Mouse (Mus musculus): ENCODE results near the gene Actrt3. TPM values are rescaled to one million over a fixed set of nuclear protein-coding genes. Genes with fewer than 3 reads are reported as not detected.

Gene Actrt3
- not detected in 2 replicates for polyA plus RNA-seq (2011; ENCODE audit: insufficient read depth, insufficient read length, low replicate concordance, missing spikeins)

GRCm38 (mm10) chr3:30599711-30600545, at the start of gene Actrt3:
Actrt3 (minus strand) TSS chr3:30599939.
- peak within 1 kb of the TSS; percentile 71 for H3K4me3 ChIP-seq (replicated peaks; ENCODE audit: control insufficient read depth, low read depth, low read length)
- no peak within 1 kb of the TSS for H3K27ac ChIP-seq (ENCODE audit: control insufficient read depth, insufficient read depth, low read depth, low read length, poor library complexity)
- 1% methylated on average over 32 of the region's 32 CpGs for WGBS
- H3K4me1 ChIP-seq (ENCODE audit: control insufficient read depth, insufficient read depth, low read length): no peaks in the 10 kb centered on the region
- no peak for TF ChIP-seq POLR2A (IDR thresholded peaks at IDR 0.05; ENCODE audit: borderline replicate concordance, control insufficient read depth, low read depth, low read length)
- no peak for TF ChIP-seq CTCF (IDR thresholded peaks at IDR 0.05; ENCODE audit: control insufficient read depth, insufficient read depth, low read length)

GRCm38 (mm10) chr3:30648466-30648865, 48.7 kb upstream of the Actrt3 start:
- H3K4me3 ChIP-seq (replicated peaks; ENCODE audit: control insufficient read depth, low read depth, low read length): no peak overlapping the region
- 89% methylated on average over 2 of the region's 2 CpGs for WGBS
- H3K4me1 ChIP-seq (ENCODE audit: control insufficient read depth, insufficient read depth, low read length): no peaks in the 10 kb centered on the region
- no peak overlapping the region for H3K27ac ChIP-seq (ENCODE audit: control insufficient read depth, insufficient read depth, low read depth, low read length, poor library complexity)
- TF ChIP-seq CTCF (IDR thresholded peaks at IDR 0.05; ENCODE audit: control insufficient read depth, insufficient read depth, low read length): no peak
- TF ChIP-seq POLR2A (IDR thresholded peaks at IDR 0.05; ENCODE audit: borderline replicate concordance, control insufficient read depth, low read depth, low read length): no peak

GRCm38 (mm10) chr3:30647440-30648090, 47.8 kb upstream of the Actrt3 start, which contains the start of gene Lrrc34:
Lrrc34 (minus strand) TSS chr3:30647869.
- H3K4me1 ChIP-seq (ENCODE audit: control insufficient read depth, insufficient read depth, low read length): no peaks in the 10 kb centered on the region
- WGBS: 3% methylated on average over 25 of the region's 25 CpGs
- TF ChIP-seq POLR2A (IDR thresholded peaks at IDR 0.05; ENCODE audit: borderline replicate concordance, control insufficient read depth, low read depth, low read length) (no peak), CTCF (IDR thresholded peaks at IDR 0.05; ENCODE audit: control insufficient read depth, insufficient read depth, low read length) (no peak)
- H3K4me3 ChIP-seq (replicated peaks; ENCODE audit: control insufficient read depth, low read depth, low read length): no peak within 1 kb of the TSS
- H3K27ac ChIP-seq (ENCODE audit: control insufficient read depth, insufficient read depth, low read depth, low read length, poor library complexity): no peak within 1 kb of the TSS

GRCm38 (mm10) chr3:30646761-30647160, 47.0 kb upstream of the Actrt3 start:
- H3K4me1 ChIP-seq (ENCODE audit: control insufficient read depth, insufficient read depth, low read length): no peaks in the 10 kb centered on the region
- no peak overlapping the region for H3K4me3 ChIP-seq (replicated peaks; ENCODE audit: control insufficient read depth, low read depth, low read length)
- no peak for TF ChIP-seq POLR2A (IDR thresholded peaks at IDR 0.05; ENCODE audit: borderline replicate concordance, control insufficient read depth, low read depth, low read length)
- TF ChIP-seq CTCF (IDR thresholded peaks at IDR 0.05; ENCODE audit: control insufficient read depth, insufficient read depth, low read length): no peak
- no peak overlapping the region for H3K27ac ChIP-seq (ENCODE audit: control insufficient read depth, insufficient read depth, low read depth, low read length, poor library complexity)
- WGBS: 63% methylated on average over 8 of the region's 8 CpGs

GRCm38 (mm10) chr3:30644207-30644606, 44.5 kb upstream of the Actrt3 start, which contains the start of gene Lrriq4:
Lrriq4 (plus strand) TSS chr3:30644507.
- Histone ChIP-seq H3K27ac (ENCODE audit: control insufficient read depth, insufficient read depth, low read depth, low read length, poor library complexity) (no peak within 1 kb of the TSS), H3K4me1 (ENCODE audit: control insufficient read depth, insufficient read depth, low read length) (no peaks in the 10 kb centered on the region), H3K4me3 (replicated peaks; ENCODE audit: control insufficient read depth, low read depth, low read length) (no peak within 1 kb of the TSS)
- WGBS: 52% methylated on average over 2 of the region's 2 CpGs
- TF ChIP-seq POLR2A (IDR thresholded peaks at IDR 0.05; ENCODE audit: borderline replicate concordance, control insufficient read depth, low read depth, low read length): no peak
- TF ChIP-seq CTCF (IDR thresholded peaks at IDR 0.05; ENCODE audit: control insufficient read depth, insufficient read depth, low read length): no peak

- Histone ChIP-seq H3K4me3 (replicated peaks; ENCODE audit: control insufficient read depth, low read depth, low read length) (no peak overlapping the region), H3K4me1 (ENCODE audit: control insufficient read depth, insufficient read depth, low read length) (no peaks in the 10 kb centered on the region), H3K27ac (ENCODE audit: control insufficient read depth, insufficient read depth, low read depth, low read length, poor library complexity) (no peak overlapping the region)
- TF ChIP-seq POLR2A (IDR thresholded peaks at IDR 0.05; ENCODE audit: borderline replicate concordance, control insufficient read depth, low read depth, low read length) (no peak), CTCF (IDR thresholded peaks at IDR 0.05; ENCODE audit: control insufficient read depth, insufficient read depth, low read length) (no peak)
- WGBS: 75% methylated on average over 4 of the region's 4 CpGs
Measured at GRCm38 (mm10) chr3:30635629-30636028, 35.9 kb upstream of the Actrt3 start.

- Histone ChIP-seq H3K4me3 (replicated peaks; ENCODE audit: control insufficient read depth, low read depth, low read length) (no peak overlapping the region), H3K4me1 (ENCODE audit: control insufficient read depth, insufficient read depth, low read length) (no peaks in the 10 kb centered on the region), H3K27ac (ENCODE audit: control insufficient read depth, insufficient read depth, low read depth, low read length, poor library complexity) (no peak overlapping the region)
- TF ChIP-seq POLR2A (IDR thresholded peaks at IDR 0.05; ENCODE audit: borderline replicate concordance, control insufficient read depth, low read depth, low read length): no peak
- no peak for TF ChIP-seq CTCF (IDR thresholded peaks at IDR 0.05; ENCODE audit: control insufficient read depth, insufficient read depth, low read length)
- WGBS: 57% methylated on average over 3 of the region's 3 CpGs
Measured at GRCm38 (mm10) chr3:30633681-30634080, 33.9 kb upstream of the Actrt3 start.

GRCm38 (mm10) chr3:30620132-30620531, 20.4 kb upstream of the Actrt3 start:
- H3K4me3 ChIP-seq (replicated peaks; ENCODE audit: control insufficient read depth, low read depth, low read length): no peak overlapping the region
- TF ChIP-seq POLR2A (IDR thresholded peaks at IDR 0.05; ENCODE audit: borderline replicate concordance, control insufficient read depth, low read depth, low read length) (no peak), CTCF (IDR thresholded peaks at IDR 0.05; ENCODE audit: control insufficient read depth, insufficient read depth, low read length) (no peak)
- 49% methylated on average over 8 of the region's 8 CpGs for WGBS
- no peaks in the 10 kb centered on the region; the same call in 1 of the 2 replicates for H3K4me1 ChIP-seq (ENCODE audit: control insufficient read depth, insufficient read depth, low read length)
- H3K27ac ChIP-seq (ENCODE audit: control insufficient read depth, insufficient read depth, low read depth, low read length, poor library complexity): no peak overlapping the region
